Mouse (Mus musculus): ENCODE results near the gene Marf1. TPM values are rescaled to one million over a fixed set of nuclear protein-coding genes. Genes with fewer than 3 reads are reported as not detected.

Marf1 gene
- polyA plus RNA-seq, 1 experiment from 2014 or later: 19.1 TPM

GRCm38 (mm10) chr16:14131838-14132237, 31.3 kb downstream of the Marf1 start:
- 86% methylated on average over 5 of the region's 5 CpGs for WGBS
- H3K9ac ChIP-seq: no peak overlapping the region
- peaks cover 94% of the 10 kb centered on the region for H3K36me3 ChIP-seq
- no peak overlapping the region for H3K27ac ChIP-seq
- H3K4me2 ChIP-seq (replicated peaks): no peak overlapping the region
- no peaks in the 10 kb centered on the region for H3K4me1 ChIP-seq
- no peaks in the 10 kb centered on the region for H3K9me3 ChIP-seq
- no peak for ATAC-seq (ENCODE audit: insufficient number of reproducible peaks, insufficient read depth, low FRiP score, low TSS enrichment)
- no peaks in the 10 kb centered on the region for H3K27me3 ChIP-seq
- no peak overlapping the region for H3K4me3 ChIP-seq

- no peak overlapping the region for H3K9ac ChIP-seq
- peaks cover 89% of the 10 kb centered on the region for H3K36me3 ChIP-seq
- no peaks in the 10 kb centered on the region for H3K9me3 ChIP-seq
- no peak for ATAC-seq (ENCODE audit: insufficient number of reproducible peaks, insufficient read depth, low FRiP score, low TSS enrichment)
- 83% methylated on average over 3 of the region's 3 CpGs for WGBS
- no peak overlapping the region for H3K27ac ChIP-seq
- H3K27me3 ChIP-seq: no peaks in the 10 kb centered on the region
- no peaks in the 10 kb centered on the region for H3K4me1 ChIP-seq
- H3K4me3 ChIP-seq: no peak overlapping the region
- H3K4me2 ChIP-seq (replicated peaks): no peak overlapping the region
Observed at GRCm38 (mm10) chr16:14131376-14131775, 31.8 kb downstream of the Marf1 start.

GRCm38 (mm10) chr16:14130796-14131195, 32.4 kb downstream of the Marf1 start:
- peaks cover 87% of the 10 kb centered on the region for H3K36me3 ChIP-seq
- H3K9me3 ChIP-seq: no peaks in the 10 kb centered on the region
- no peak overlapping the region for H3K9ac ChIP-seq
- ATAC-seq (ENCODE audit: insufficient number of reproducible peaks, insufficient read depth, low FRiP score, low TSS enrichment): no peak
- H3K27ac ChIP-seq: no peak overlapping the region
- H3K4me3 ChIP-seq: no peak overlapping the region
- 91% methylated on average over 7 of the region's 7 CpGs for WGBS
- H3K27me3 ChIP-seq: no peaks in the 10 kb centered on the region
- H3K4me2 ChIP-seq (replicated peaks): no peak overlapping the region
- no peaks in the 10 kb centered on the region for H3K4me1 ChIP-seq

- no peak overlapping the region for H3K4me2 ChIP-seq (replicated peaks)
- ATAC-seq (ENCODE audit: insufficient number of reproducible peaks, insufficient read depth, low FRiP score, low TSS enrichment): no peak
- no peak overlapping the region for H3K27ac ChIP-seq
- H3K36me3 ChIP-seq: peaks cover 89% of the 10 kb centered on the region
- no peaks in the 10 kb centered on the region for H3K9me3 ChIP-seq
- no peaks in the 10 kb centered on the region for H3K4me1 ChIP-seq
- H3K27me3 ChIP-seq: no peaks in the 10 kb centered on the region
- H3K4me3 ChIP-seq: no peak overlapping the region
- H3K9ac ChIP-seq: no peak overlapping the region
Observed at GRCm38 (mm10) chr16:14128977-14129376, 34.2 kb downstream of the Marf1 start.

- no peak overlapping the region for H3K4me2 ChIP-seq (replicated peaks)
- H3K9ac ChIP-seq: no peak overlapping the region
- H3K4me3 ChIP-seq: no peak overlapping the region
- 94% methylated on average over 1 of the region's 1 CpGs for WGBS
- H3K27me3 ChIP-seq: no peaks in the 10 kb centered on the region
- H3K36me3 ChIP-seq: peaks cover 90% of the 10 kb centered on the region
- no peaks in the 10 kb centered on the region for H3K4me1 ChIP-seq
- no peaks in the 10 kb centered on the region for H3K9me3 ChIP-seq
- no peak for ATAC-seq (ENCODE audit: insufficient number of reproducible peaks, insufficient read depth, low FRiP score, low TSS enrichment)
- H3K27ac ChIP-seq: no peak overlapping the region
Observed at GRCm38 (mm10) chr16:14125253-14125652, 37.9 kb downstream of the Marf1 start.

- H3K27ac ChIP-seq: no peak overlapping the region
- no peaks in the 10 kb centered on the region for H3K4me1 ChIP-seq
- no peak overlapping the region for H3K9ac ChIP-seq
- no peak overlapping the region for H3K4me3 ChIP-seq
- no peaks in the 10 kb centered on the region for H3K9me3 ChIP-seq
- WGBS: 95% methylated on average over 7 of the region's 7 CpGs
- ATAC-seq (ENCODE audit: insufficient number of reproducible peaks, insufficient read depth, low FRiP score, low TSS enrichment): no peak
- H3K4me2 ChIP-seq (replicated peaks): no peak overlapping the region
- no peaks in the 10 kb centered on the region for H3K27me3 ChIP-seq
- H3K36me3 ChIP-seq: peaks cover 89% of the 10 kb centered on the region
Observed at GRCm38 (mm10) chr16:14124709-14125108, 38.4 kb downstream of the Marf1 start.

- no peaks in the 10 kb centered on the region for H3K27me3 ChIP-seq
- H3K9ac ChIP-seq: no peak overlapping the region
- H3K27ac ChIP-seq: no peak overlapping the region
- no peak overlapping the region for H3K4me2 ChIP-seq (replicated peaks)
- no peaks in the 10 kb centered on the region for H3K9me3 ChIP-seq
- H3K36me3 ChIP-seq: peaks cover 84% of the 10 kb centered on the region
- 91% methylated on average over 2 of the region's 2 CpGs for WGBS
- no peaks in the 10 kb centered on the region for H3K4me1 ChIP-seq
- no peak overlapping the region for H3K4me3 ChIP-seq
- no peak for ATAC-seq (ENCODE audit: insufficient number of reproducible peaks, insufficient read depth, low FRiP score, low TSS enrichment)
Observed at GRCm38 (mm10) chr16:14123901-14124300, 39.2 kb downstream of the Marf1 start.

GRCm38 (mm10) chr16:14122586-14122985, 40.6 kb downstream of the Marf1 start:
- Histone ChIP-seq H3K36me3 (peaks cover 72% of the 10 kb centered on the region), H3K9ac (no peak overlapping the region), H3K27me3 (no peaks in the 10 kb centered on the region), H3K4me3 (no peak overlapping the region), H3K9me3 (no peaks in the 10 kb centered on the region), H3K4me1 (no peaks in the 10 kb centered on the region), H3K4me2 (replicated peaks) (no peak overlapping the region), H3K27ac (no peak overlapping the region)
- no peak for ATAC-seq (ENCODE audit: insufficient number of reproducible peaks, insufficient read depth, low FRiP score, low TSS enrichment)

GRCm38 (mm10) chr16:14121563-14121962, 41.6 kb downstream of the Marf1 start:
- Histone ChIP-seq H3K27me3 (no peaks in the 10 kb centered on the region), H3K4me3 (no peak overlapping the region), H3K9me3 (no peaks in the 10 kb centered on the region), H3K36me3 (peaks cover 76% of the 10 kb centered on the region), H3K4me1 (no peaks in the 10 kb centered on the region), H3K27ac (no peak overlapping the region), H3K4me2 (replicated peaks) (no peak overlapping the region), H3K9ac (no peak overlapping the region)
- no peak for ATAC-seq (ENCODE audit: insufficient number of reproducible peaks, insufficient read depth, low FRiP score, low TSS enrichment)
- WGBS: 93% methylated on average over 7 of the region's 7 CpGs

- Histone ChIP-seq H3K4me2 (replicated peaks) (no peak overlapping the region), H3K4me1 (no peaks in the 10 kb centered on the region), H3K27ac (no peak overlapping the region), H3K4me3 (no peak overlapping the region), H3K36me3 (peaks cover 79% of the 10 kb centered on the region), H3K9ac (no peak overlapping the region), H3K27me3 (no peaks in the 10 kb centered on the region), H3K9me3 (no peaks in the 10 kb centered on the region)
- ATAC-seq (ENCODE audit: insufficient number of reproducible peaks, insufficient read depth, low FRiP score, low TSS enrichment): no peak
- 91% methylated on average over 5 of the region's 5 CpGs for WGBS
Observed at GRCm38 (mm10) chr16:14120941-14121340, 42.2 kb downstream of the Marf1 start.

- Histone ChIP-seq H3K4me2 (replicated peaks) (no peak overlapping the region), H3K9ac (no peak overlapping the region), H3K4me1 (no peaks in the 10 kb centered on the region), H3K4me3 (no peak overlapping the region), H3K27me3 (no peaks in the 10 kb centered on the region), H3K36me3 (peaks cover 69% of the 10 kb centered on the region), H3K27ac (no peak overlapping the region), H3K9me3 (no peaks in the 10 kb centered on the region)
- ATAC-seq (ENCODE audit: insufficient number of reproducible peaks, insufficient read depth, low FRiP score, low TSS enrichment): no peak
- 87% methylated on average over 2 of the region's 2 CpGs for WGBS
Observed at GRCm38 (mm10) chr16:14117299-14117698, 45.9 kb downstream of the Marf1 start.

GRCm38 (mm10) chr16:14112742-14113141, 50.4 kb downstream of the Marf1 start:
- H3K27me3 ChIP-seq: no peaks in the 10 kb centered on the region
- no peak overlapping the region for H3K4me2 ChIP-seq (replicated peaks)
- no peak for ATAC-seq (ENCODE audit: insufficient number of reproducible peaks, insufficient read depth, low FRiP score, low TSS enrichment)
- no peak overlapping the region for H3K27ac ChIP-seq
- no peak overlapping the region for H3K4me3 ChIP-seq
- no peaks in the 10 kb centered on the region for H3K9me3 ChIP-seq
- WGBS: 97% methylated on average over 3 of the region's 3 CpGs
- peaks cover 72% of the 10 kb centered on the region for H3K36me3 ChIP-seq
- H3K9ac ChIP-seq: no peak overlapping the region
- no peaks in the 10 kb centered on the region for H3K4me1 ChIP-seq

- Histone ChIP-seq H3K4me1 (no peaks in the 10 kb centered on the region), H3K9ac (no peak overlapping the region), H3K4me3 (no peak overlapping the region), H3K36me3 (peaks cover 66% of the 10 kb centered on the region), H3K27me3 (no peaks in the 10 kb centered on the region), H3K9me3 (no peaks in the 10 kb centered on the region), H3K27ac (no peak overlapping the region), H3K4me2 (replicated peaks) (no peak overlapping the region)
- WGBS: 77% methylated on average over 2 of the region's 2 CpGs
- no peak for ATAC-seq (ENCODE audit: insufficient number of reproducible peaks, insufficient read depth, low FRiP score, low TSS enrichment)
Observed at GRCm38 (mm10) chr16:14112133-14112532, 51.0 kb downstream of the Marf1 start.

All from embryonic facial prominence, embryonic 12.5 days (tissue).